Mouse (Mus musculus) erythroid progenitor cell, adult 5-6 weeks (primary cell): Measurements from ENCODE around the gene Olfr1359. TPM values are rescaled to one million over a fixed set of nuclear protein-coding genes. Genes with fewer than 3 reads are reported as not detected.
A peak's percentile ranks its signal among the peaks of the same experiment; 100 is the strongest.
"Not testable (repeated sequence)": the region's sequence is repeated elsewhere in the genome, so short reads cannot be mapped to it uniquely, and the experiment has no call there.

Source experiments
- ATAC-seq: replicated peaks from 2 replicates; pipeline ENCODE4 v1.8.0; 2016; ENCODE audit warnings: moderate number of reproducible peaks, mild to moderate bottlenecking, moderate TSS enrichment, inconsistent platforms; ENCODE audit not compliant: poor library complexity, low FRiP score, severe bottlenecking
- total RNA-seq, 2 experiments: library from RNA; stranded (forward) in 1 of 2; stranded (reverse) in 1 of 2; fragments of 150-400 nt in 1 of 2; fragments of 186-747, 209-891 nt in 1 of 2; gene quantifications; 2 replicates each; pipeline versions ENCODE4 v1.2.3 to v1.2.4; 2015 to 2017; ENCODE audit warnings: low replicate concordance in 2 of 2

Gene Olfr1359
- not detected in 2 replicates for total RNA-seq (2015; ENCODE audit: low replicate concordance)
- total RNA-seq (2017; ENCODE audit: low replicate concordance), result not detected in 2 replicates

- ATAC-seq, result no peak
Observed at GRCm38 (mm10) chr13:21697811-21698210, at the start of gene Olfr1359. TSS of gene Olfr1359 (plus strand) at chr13:21698111.

- no peak for ATAC-seq
Observed at GRCm38 (mm10) chr13:21663286-21663685, 34.6 kb upstream of the Olfr1359 start, which contains the start of gene Olfr1361. TSS of gene Olfr1361 (minus strand) at chr13:21663386.

- no peak for ATAC-seq
Observed at GRCm38 (mm10) chr13:21677305-21677704, 20.6 kb upstream of the Olfr1359 start, which contains the start of gene Olfr1360. TSS of gene Olfr1360 (minus strand) at chr13:21677405.

GRCm38 (mm10) chr13:21706669-21707068, 8.8 kb downstream of the Olfr1359 start:
- no peak for ATAC-seq

- ATAC-seq, result peak; percentile 89
Observed at GRCm38 (mm10) chr13:21710031-21710711, 12.3 kb downstream of the Olfr1359 start.

GRCm38 (mm10) chr13:21710821-21711525, 13.1 kb downstream of the Olfr1359 start:
- 0 out of 2 replicates have a peak, but pooled peaks have one; percentile 36 for ATAC-seq

- ATAC-seq, result no peak
Observed at GRCm38 (mm10) chr13:21711698-21712097, 13.8 kb downstream of the Olfr1359 start.

- peak; percentile 28 for ATAC-seq
Observed at GRCm38 (mm10) chr13:21714725-21715124, 16.8 kb downstream of the Olfr1359 start.

- ATAC-seq, result peak; percentile 12; the same call in 1 of the 2 replicates
Observed at GRCm38 (mm10) chr13:21715131-21715863, 17.4 kb downstream of the Olfr1359 start.

GRCm38 (mm10) chr13:21715864-21716539, 18.1 kb downstream of the Olfr1359 start, which contains the start of the genes Hist1h2bl and Hist1h2ai:
TSS of gene Hist1h2bl (minus strand) at chr13:21716143.
TSS of gene Hist1h2ai (plus strand) at chr13:21716422.
- peak; percentile 70 for ATAC-seq

GRCm38 (mm10) chr13:21716540-21717391, 18.9 kb downstream of the Olfr1359 start:
- ATAC-seq, result peak; percentile 13

- peak; percentile 40 for ATAC-seq
Observed at GRCm38 (mm10) chr13:21717397-21718357, 19.8 kb downstream of the Olfr1359 start, which contains the start of gene Hist1h3h. TSS of gene Hist1h3h (plus strand) at chr13:21717659.

GRCm38 (mm10) chr13:21718381-21719080, 20.6 kb downstream of the Olfr1359 start:
- ATAC-seq, result peak; percentile 4

- ATAC-seq, result not testable (repeated sequence)
Observed at GRCm38 (mm10) chr13:21721107-21721756, 23.3 kb downstream of the Olfr1359 start.

- peak; percentile 77 for ATAC-seq
Observed at GRCm38 (mm10) chr13:21721757-21722372, 24.0 kb downstream of the Olfr1359 start, which contains the start of gene Hist1h2bm. TSS of gene Hist1h2bm (plus strand) at chr13:21722044.
